Mouse (Mus musculus) G1E (cell line): ENCODE measurements around the gene Prkca. TPM values are rescaled to one million over a fixed set of nuclear protein-coding genes. Genes with fewer than 3 reads are reported as not detected.

ENCODE experiments used
- ATAC-seq: 2 replicates; pipeline ENCODE4 v1.8.0; 2016; ENCODE audit warnings: mild to moderate bottlenecking; ENCODE audit not compliant: insufficient number of reproducible peaks, poor library complexity, low FRiP score, severe bottlenecking; ENCODE audit errors: extremely low read depth
- DNase-seq: peaks from one replicate; pipeline ENCODE4 v3.0.0; 2012; ENCODE audit warnings: low spot score
- H3K27me3 ChIP-seq: 2 replicates; pipeline ENCODE4 v1.6.1; 2012; ENCODE audit warnings: mild to moderate bottlenecking, low read length, inconsistent platforms; ENCODE audit not compliant: insufficient read depth
- H3K36me3 ChIP-seq: replicated peaks from 2 replicates; pipeline ENCODE3; 2012; ENCODE audit warnings: mild to moderate bottlenecking, inconsistent platforms
- H3K4me1 ChIP-seq: 2 replicates; pipeline ENCODE4 v1.6.1; 2012; ENCODE audit warnings: low read depth, low read length, inconsistent platforms, mixed read lengths; ENCODE audit not compliant: insufficient read depth
- H3K4me3 ChIP-seq: 2 replicates; pipeline ENCODE4 v1.5.1; 2012; ENCODE audit warnings: low read depth, mild to moderate bottlenecking, inconsistent platforms, low read length, moderate library complexity, mixed read lengths
- H3K9me3 ChIP-seq: replicated peaks from 2 replicates; pipeline ENCODE4 v1.6.1; 2012; ENCODE audit warnings: inconsistent platforms
- CTCF ChIP-seq: IDR thresholded peaks from 2 replicates; pipeline ENCODE4 v1.5.1; 2012; ENCODE audit warnings: low read depth, low read length, inconsistent platforms, mixed read lengths
- GATA1 ChIP-seq: IDR thresholded peaks from 2 replicates; pipeline ENCODE4 v1.6.1; 2012; ENCODE audit warnings: borderline replicate concordance, low read length, inconsistent platforms, mixed read lengths
- GATA2 ChIP-seq: IDR thresholded peaks from 2 replicates; pipeline ENCODE4 v1.6.1; 2012; ENCODE audit warnings: low read depth, low read length, inconsistent platforms, borderline replicate concordance
- POLR2AphosphoS5 ChIP-seq: IDR thresholded peaks from 2 replicates; pipeline ENCODE4 v1.6.1; 2012; ENCODE audit warnings: low read depth, low read length, inconsistent platforms; ENCODE audit not compliant: insufficient replicate concordance
- TAL1 ChIP-seq: conservative IDR thresholded peaks from 2 replicates; pipeline ENCODE4 v1.6.1; 2012; ENCODE audit warnings: low read depth, low read length, inconsistent platforms, mixed read lengths
- polyA plus RNA-seq: library from polyadenylated mRNA; stranded (reverse); fragments of >175 nt; gene quantifications from 2 replicates; pipeline ENCODE4 v1.2.3, GENCODE M21; 2012
- total RNA-seq, 2 experiments: library from RNA; stranded (forward) in 1 of 2; stranded (reverse) in 1 of 2; fragments of 200-1000 nt in 1 of 2; fragments of >200 nt in 1 of 2; fragmentation: Nextera tagmentation in 1 of 2; gene quantifications; 2 replicates each; pipeline ENCODE4 v1.2.3; 2014 to 2017

Gene Prkca
- total and polyA plus RNA-seq, 3 experiments: 0.11 TPM; not detected in 2

- Histone ChIP-seq H3K9me3 (peaks cover 18% of the 10 kb centered on the region), H3K4me3 (no peak overlapping the region), H3K27me3 (no peaks in the 10 kb centered on the region), H3K4me1 (no peaks in the 10 kb centered on the region), H3K36me3 (no peaks in the 10 kb centered on the region)
- DNase-seq (no peak), ATAC-seq (no peak)
- TF ChIP-seq POLR2AphosphoS5 (no peak), GATA1 (no peak), GATA2 (no peak), TAL1 (no peak), CTCF (no peak)
Measured at GRCm38 (mm10) chr11:108118814-108119213, 224.9 kb downstream of the Prkca start.

- Histone ChIP-seq H3K4me3 (no peak overlapping the region), H3K4me1 (no peaks in the 10 kb centered on the region), H3K27me3 (no peaks in the 10 kb centered on the region), H3K9me3 (peaks cover 20% of the 10 kb centered on the region), H3K36me3 (no peaks in the 10 kb centered on the region)
- TF ChIP-seq GATA2 (no peak), GATA1 (no peak)
- DNase-seq (no peak), ATAC-seq (no peak)
Measured at GRCm38 (mm10) chr11:108118221-108118620, 225.5 kb downstream of the Prkca start.

- H3K4me1 ChIP-seq: no peaks in the 10 kb centered on the region
- H3K36me3 ChIP-seq: no peaks in the 10 kb centered on the region
Measured at GRCm38 (mm10) chr11:108117360-108118050, 226.2 kb downstream of the Prkca start.

GRCm38 (mm10) chr11:108114091-108114490, 229.6 kb downstream of the Prkca start:
- Histone ChIP-seq H3K27me3 (no peaks in the 10 kb centered on the region), H3K9me3 (peaks cover 13% of the 10 kb centered on the region; the same call in 1 of the 2 replicates), H3K36me3 (no peaks in the 10 kb centered on the region), H3K4me1 (no peaks in the 10 kb centered on the region), H3K4me3 (no peak overlapping the region)
- TF ChIP-seq GATA2 (no peak), POLR2AphosphoS5 (no peak), GATA1 (no peak), TAL1 (no peak), CTCF (no peak)
- DNase-seq (no peak), ATAC-seq (no peak)

More at GRCm38 (mm10) chr11:108117360-108118050, 226.2 kb downstream of the Prkca start:
- H3K27me3 ChIP-seq: no peaks in the 10 kb centered on the region
- H3K9me3 ChIP-seq: peaks cover 21% of the 10 kb centered on the region
- TF ChIP-seq TAL1 (no peak), POLR2AphosphoS5 (no peak), CTCF (no peak), GATA1 (no peak), GATA2 (no peak)
- ATAC-seq: no peak
- DNase-seq: no peak
- H3K4me3 ChIP-seq: no peak overlapping the region

- H3K4me3 ChIP-seq: no peak overlapping the region
- H3K9me3 ChIP-seq: peaks cover 8% of the 10 kb centered on the region; the same call in 1 of the 2 replicates
- DNase-seq (no peak), ATAC-seq (no peak)
- no peaks in the 10 kb centered on the region for H3K4me1 ChIP-seq
- TF ChIP-seq TAL1 (no peak), GATA1 (no peak), GATA2 (no peak), CTCF (no peak), POLR2AphosphoS5 (no peak)
- H3K27me3 ChIP-seq: no peaks in the 10 kb centered on the region
- no peaks in the 10 kb centered on the region for H3K36me3 ChIP-seq
Measured at GRCm38 (mm10) chr11:108112437-108112836, 231.3 kb downstream of the Prkca start.

- ATAC-seq: no peak
- no peaks in the 10 kb centered on the region for H3K4me1 ChIP-seq
Measured at GRCm38 (mm10) chr11:108104085-108104484, 239.6 kb downstream of the Prkca start.

GRCm38 (mm10) chr11:108101280-108101950, 242.3 kb downstream of the Prkca start:
- Histone ChIP-seq H3K4me3 (no peak overlapping the region), H3K36me3 (no peaks in the 10 kb centered on the region), H3K9me3 (peaks cover 30% of the 10 kb centered on the region), H3K4me1 (no peaks in the 10 kb centered on the region), H3K27me3 (no peaks in the 10 kb centered on the region)
- no peak for ATAC-seq
- DNase-seq: no peak
- TF ChIP-seq POLR2AphosphoS5 (no peak), GATA1 (no peak), CTCF (no peak), TAL1 (no peak), GATA2 (no peak)

More at GRCm38 (mm10) chr11:108104085-108104484, 239.6 kb downstream of the Prkca start:
- Histone ChIP-seq H3K9me3 (peaks cover 27% of the 10 kb centered on the region), H3K4me3 (no peak overlapping the region), H3K36me3 (no peaks in the 10 kb centered on the region), H3K27me3 (no peaks in the 10 kb centered on the region)
- no peak for DNase-seq
- TF ChIP-seq GATA2 (no peak), GATA1 (no peak), CTCF (no peak), TAL1 (no peak), POLR2AphosphoS5 (no peak)
